Mouse (Mus musculus) hindbrain, embryonic 16.5 days (tissue): ENCODE measurements around the gene Gm48551. TPM values are rescaled to one million over a fixed set of nuclear protein-coding genes. Genes with fewer than 3 reads are reported as not detected.
A peak's percentile ranks its signal among the peaks of the same experiment; 100 is the strongest.

Experiments used
- ATAC-seq: fragments of 200-750 bp; cut with Nextera tagmentation; 2 replicates; pipeline ENCODE4 v1.8.0; 2017; ENCODE audit warnings: moderate TSS enrichment, moderate library complexity
- H3K27ac ChIP-seq: fragments of 300-500 bp; sonication (generic); 2 replicates; pipeline ENCODE4 v1.5.1; 2014; ENCODE audit warnings: low read depth, mild to moderate bottlenecking, control low read depth, low read length, moderate library complexity
- H3K27me3 ChIP-seq: fragments of 300-500 bp; sonication (generic); replicated peaks from 2 replicates; pipeline ENCODE4 v1.6.1; 2014; ENCODE audit warnings: low read length; ENCODE audit not compliant: control insufficient read depth, insufficient read depth
- H3K36me3 ChIP-seq: fragments of 300-500 bp; sonication (generic); 2 replicates; pipeline ENCODE4 v1.6.1; 2014; ENCODE audit warnings: mild to moderate bottlenecking, low read length, moderate library complexity, mixed read lengths; ENCODE audit not compliant: control insufficient read depth, insufficient read depth
- H3K4me1 ChIP-seq: fragments of 300-500 bp; sonication (generic); 2 replicates; pipeline ENCODE4 v1.6.1; 2014; ENCODE audit warnings: low read depth, low read length; ENCODE audit not compliant: control insufficient read depth, insufficient read depth
- H3K4me2 ChIP-seq: fragments of 300-500 bp; sonication (generic); 2 replicates; pipeline ENCODE4 v1.6.1; 2014; ENCODE audit warnings: mild to moderate bottlenecking, low read length, control low read depth, moderate library complexity
- H3K4me3 ChIP-seq: fragments of 300-500 bp; sonication (generic); 2 replicates; pipeline ENCODE4 v1.5.1; 2014; ENCODE audit warnings: mild to moderate bottlenecking, low read length, control low read depth, moderate library complexity
- H3K9ac ChIP-seq: fragments of 300-500 bp; sonication (generic); 2 replicates; pipeline ENCODE4 v1.6.1; 2014; ENCODE audit warnings: low read depth, mild to moderate bottlenecking, control low read depth, low read length, moderate library complexity
- H3K9me3 ChIP-seq: fragments of 300-500 bp; sonication (generic); 2 replicates; pipeline ENCODE4 v1.6.1; 2014; ENCODE audit warnings: mild to moderate bottlenecking, low read length, moderate library complexity; ENCODE audit not compliant: control insufficient read depth
- whole genome bisulfite sequencing: fragments of 180-500 bp; shearing (Covaris S2); extraction: QIAGEN DNeasy Blood & Tissue Kit; methylation state at CpG from one replicate; pipeline ENCODE4 v1.1.7; 2014; 5-methylcytosine and 5-hydroxymethylcytosine counted together
- polyA plus RNA-seq: library from polyadenylated mRNA; unstranded; fragments of >200 nt; fragmentation: Nextera tagmentation; extraction: Ambion mirVana; gene quantifications from 2 replicates; pipeline ENCODE4 v1.2.1, GENCODE M21; 2015

Gm48551 gene
- polyA plus RNA-seq, 1 experiment from 2014 or later: 7.9 TPM

- Histone ChIP-seq H3K9ac (no peak overlapping the region), H3K27ac (no peak overlapping the region), H3K4me3 (no peak overlapping the region), H3K4me1 (peaks cover 40% of the 10 kb centered on the region), H3K4me2 (no peak overlapping the region), H3K36me3 (peaks cover 21% of the 10 kb centered on the region), H3K9me3 (no peaks in the 10 kb centered on the region), H3K27me3 (peaks cover 3% of the 10 kb centered on the region; the same call in 1 of the 2 replicates)
- 49% methylated on average over 13 of the region's 13 CpGs for WGBS
- ATAC-seq: no peak
Observed at GRCm38 (mm10) chr10:81405588-81406201, 21.4 kb downstream of the Gm48551 start.

GRCm38 (mm10) chr10:81406504-81407440 lies 22.5 kb downstream of the Gm48551 start:
- H3K4me2 ChIP-seq: peak overlapping the region; percentile 29
- peaks cover 42% of the 10 kb centered on the region for H3K4me1 ChIP-seq
- H3K9me3 ChIP-seq: no peaks in the 10 kb centered on the region
- ATAC-seq: no peak
- peaks cover 21% of the 10 kb centered on the region for H3K36me3 ChIP-seq
- peaks cover 3% of the 10 kb centered on the region; the same call in 1 of the 2 replicates for H3K27me3 ChIP-seq
- 29% methylated on average over 24 of the region's 24 CpGs for WGBS
- no peak overlapping the region for H3K4me3 ChIP-seq
- H3K27ac ChIP-seq: peak overlapping the region; percentile 26; the same call in 1 of the 2 replicates
- H3K9ac ChIP-seq: no peak overlapping the region

GRCm38 (mm10) chr10:81407539-81408423 lies 23.5 kb downstream of the Gm48551 start:
- Histone ChIP-seq H3K9ac (no peak overlapping the region), H3K36me3 (peaks cover 21% of the 10 kb centered on the region), H3K4me1 (peaks cover 40% of the 10 kb centered on the region), H3K27ac (peak overlapping the region; percentile 26; the same call in 1 of the 2 replicates), H3K27me3 (peaks cover 3% of the 10 kb centered on the region; the same call in 1 of the 2 replicates), H3K4me2 (peak overlapping the region; percentile 29), H3K4me3 (no peak overlapping the region), H3K9me3 (no peaks in the 10 kb centered on the region)
- 0 out of 2 replicates have a peak, but pooled peaks have one; percentile 2 for ATAC-seq
- WGBS: 24% methylated on average over 31 of the region's 31 CpGs

GRCm38 (mm10) chr10:81408424-81408729 lies 24.1 kb downstream of the Gm48551 start:
- no peak overlapping the region for H3K27ac ChIP-seq
- peaks cover 21% of the 10 kb centered on the region for H3K36me3 ChIP-seq
- peaks cover 3% of the 10 kb centered on the region; the same call in 1 of the 2 replicates for H3K27me3 ChIP-seq
- H3K4me2 ChIP-seq: no peak overlapping the region
- H3K4me3 ChIP-seq: no peak overlapping the region
- ATAC-seq: no peak
- peaks cover 36% of the 10 kb centered on the region for H3K4me1 ChIP-seq
- no peaks in the 10 kb centered on the region for H3K9me3 ChIP-seq
- WGBS: 50% methylated on average over 13 of the region's 13 CpGs
- H3K9ac ChIP-seq: no peak overlapping the region

GRCm38 (mm10) chr10:81408871-81409291 lies 24.6 kb downstream of the Gm48551 start:
- H3K4me2 ChIP-seq: no peak overlapping the region
- peaks cover 37% of the 10 kb centered on the region for H3K4me1 ChIP-seq

GRCm38 (mm10) chr10:81409330-81409729 lies 25.1 kb downstream of the Gm48551 start:
- 11% methylated on average over 8 of the region's 8 CpGs for WGBS
- Histone ChIP-seq H3K27me3 (peaks cover 3% of the 10 kb centered on the region; the same call in 1 of the 2 replicates), H3K36me3 (peaks cover 18% of the 10 kb centered on the region), H3K4me3 (no peak overlapping the region), H3K9ac (no peak overlapping the region), H3K9me3 (no peaks in the 10 kb centered on the region), H3K4me2 (no peak overlapping the region), H3K4me1 (peaks cover 41% of the 10 kb centered on the region), H3K27ac (peak overlapping the region; percentile 29)
- ATAC-seq: no peak

More at GRCm38 (mm10) chr10:81408871-81409291, 24.6 kb downstream of the Gm48551 start:
- no peak for ATAC-seq
- Histone ChIP-seq H3K9ac (no peak overlapping the region), H3K36me3 (peaks cover 21% of the 10 kb centered on the region), H3K27ac (peak overlapping the region; percentile 29), H3K4me3 (no peak overlapping the region), H3K27me3 (peaks cover 3% of the 10 kb centered on the region; the same call in 1 of the 2 replicates), H3K9me3 (no peaks in the 10 kb centered on the region)
- 19% methylated on average over 9 of the region's 9 CpGs for WGBS

- H3K36me3 ChIP-seq: peaks cover 14% of the 10 kb centered on the region
- H3K9ac ChIP-seq: no peak overlapping the region
- no peak for ATAC-seq
- H3K27ac ChIP-seq: 0 out of 2 replicates have a peak overlapping the region, but pooled peaks have one; percentile 81
- no peaks in the 10 kb centered on the region for H3K9me3 ChIP-seq
- no peak overlapping the region for H3K4me2 ChIP-seq
- no peak overlapping the region for H3K4me3 ChIP-seq
- H3K27me3 ChIP-seq: peaks cover 3% of the 10 kb centered on the region; the same call in 1 of the 2 replicates
- 70% methylated on average over 4 of the region's 4 CpGs for WGBS
- H3K4me1 ChIP-seq: peaks cover 49% of the 10 kb centered on the region
Observed at GRCm38 (mm10) chr10:81410350-81410749, 26.1 kb downstream of the Gm48551 start.

GRCm38 (mm10) chr10:81410981-81411380 lies 26.7 kb downstream of the Gm48551 start:
- H3K4me3 ChIP-seq: no peak overlapping the region
- no peaks in the 10 kb centered on the region for H3K9me3 ChIP-seq
- H3K9ac ChIP-seq: no peak overlapping the region
- peaks cover 12% of the 10 kb centered on the region for H3K36me3 ChIP-seq
- 62% methylated on average over 9 of the region's 9 CpGs for WGBS
- H3K27me3 ChIP-seq: peaks cover 3% of the 10 kb centered on the region; the same call in 1 of the 2 replicates
- H3K4me1 ChIP-seq: peaks cover 52% of the 10 kb centered on the region
- H3K4me2 ChIP-seq: no peak overlapping the region
- no peak for ATAC-seq
- peak overlapping the region; percentile 81 for H3K27ac ChIP-seq
